Mouse (Mus musculus) erythroblast, adult 5-6 weeks (primary cell): ENCODE data around the gene Hist1h2bk. TPM values are rescaled to one million over a fixed set of nuclear protein-coding genes. Genes with fewer than 3 reads are reported as not detected.

Experiments
- ATAC-seq: replicated peaks from 2 replicates; pipeline ENCODE4 v1.8.0; 2016; ENCODE audit warnings: moderate number of reproducible peaks, mild to moderate bottlenecking, moderate TSS enrichment, inconsistent platforms; ENCODE audit not compliant: poor library complexity, low FRiP score, severe bottlenecking
- total RNA-seq, 2 experiments: library from RNA; stranded (forward) in 1 of 2; stranded (reverse) in 1 of 2; fragments of 150-400 nt in 1 of 2; fragments of 200-764, 138-1000 nt in 1 of 2; gene quantifications; 2 replicates each; pipeline versions ENCODE4 v1.2.3 to v1.2.4; 2015 to 2017; ENCODE audit warnings: low replicate concordance in 2 of 2

Hist1h2bk gene
- total RNA-seq, 2 experiments from 2014 or later, result 14.6 to 660 TPM

- no peak for ATAC-seq
Observed at GRCm38 (mm10) chr13:22009642-22010041, 26.0 kb upstream of the Hist1h2bk start, which contains the start of gene Prss16. TSS of gene Prss16 (minus strand) at chr13:22009742.

- no peak for ATAC-seq
Observed at GRCm38 (mm10) chr13:22013716-22014115, 22.0 kb upstream of the Hist1h2bk start.

- no peak for ATAC-seq
Observed at GRCm38 (mm10) chr13:22014411-22014845, 21.2 kb upstream of the Hist1h2bk start.

GRCm38 (mm10) chr13:22015479-22016450 lies 19.9 kb upstream of the Hist1h2bk start:
- peak; percentile 86 for ATAC-seq

- peak; percentile 54 for ATAC-seq
Observed at GRCm38 (mm10) chr13:22019934-22020835, 15.5 kb upstream of the Hist1h2bk start.

- peak; percentile 64 for ATAC-seq
Observed at GRCm38 (mm10) chr13:22020901-22021339, 14.8 kb upstream of the Hist1h2bk start.

GRCm38 (mm10) chr13:22021581-22021980 lies 14.1 kb upstream of the Hist1h2bk start:
- peak; percentile 54 for ATAC-seq

GRCm38 (mm10) chr13:22022241-22022640 lies 13.4 kb upstream of the Hist1h2bk start:
- ATAC-seq, result peak; percentile 65

- peak; percentile 49; the same call in 1 of the 2 replicates for ATAC-seq
Observed at GRCm38 (mm10) chr13:22026058-22027031, 9.3 kb upstream of the Hist1h2bk start.

GRCm38 (mm10) chr13:22028673-22029460 lies 6.8 kb upstream of the Hist1h2bk start:
- peak; percentile 90 for ATAC-seq

GRCm38 (mm10) chr13:22029928-22030327 lies 5.7 kb upstream of the Hist1h2bk start:
- no peak for ATAC-seq

- no peak for ATAC-seq
Observed at GRCm38 (mm10) chr13:22030493-22030892, 5.2 kb upstream of the Hist1h2bk start.

- ATAC-seq, result no peak
Observed at GRCm38 (mm10) chr13:22033741-22034442, 1.8 kb upstream of the Hist1h2bk start.

- no peak for ATAC-seq
Observed at GRCm38 (mm10) chr13:22034443-22035266, 1.0 kb upstream of the Hist1h2bk start.

GRCm38 (mm10) chr13:22036149-22036956 lies 683 bp downstream of the Hist1h2bk start:
- ATAC-seq, result peak; percentile 29

- no peak for ATAC-seq
Observed at GRCm38 (mm10) chr13:22036986-22037385, 1.3 kb downstream of the Hist1h2bk start.
